Mouse (Mus musculus) embryonic facial prominence, embryonic 10.5 days (tissue): Measurements from ENCODE around the gene Ssbp2. TPM values are rescaled to one million over a fixed set of nuclear protein-coding genes. Genes with fewer than 3 reads are reported as not detected.
A peak's percentile ranks its signal among the peaks of the same experiment; 100 is the strongest.

Source experiments
- DNase-seq: peaks from one replicate; pipeline ENCODE4 v3.0.0-alpha.2; 2017; ENCODE audit warnings: low spot score
- H3K27ac ChIP-seq: fragments of 300-500 bp; sonication (generic); replicated peaks from 2 replicates; pipeline ENCODE4 v1.5.1; 2016; ENCODE audit warnings: mild to moderate bottlenecking
- H3K27me3 ChIP-seq: fragments of 300-500 bp; sonication (generic); replicated peaks from 2 replicates; pipeline ENCODE4 v1.6.1; 2016; ENCODE audit warnings: low read depth, mild to moderate bottlenecking; ENCODE audit not compliant: poor library complexity, severe bottlenecking
- H3K36me3 ChIP-seq: fragments of 300-500 bp; sonication (generic); replicated peaks from 2 replicates; pipeline ENCODE4 v1.6.1; 2016; ENCODE audit warnings: mild to moderate bottlenecking, moderate library complexity
- H3K4me1 ChIP-seq: fragments of 300-500 bp; sonication (generic); 2 replicates; pipeline ENCODE4 v1.6.1; 2016
- H3K4me3 ChIP-seq: fragments of 300-500 bp; sonication (generic); 2 replicates; pipeline ENCODE4 v1.5.1; 2016; ENCODE audit warnings: mild to moderate bottlenecking, moderate library complexity
- H3K9me3 ChIP-seq: fragments of 300-500 bp; sonication (generic); 2 replicates; pipeline ENCODE4 v1.6.1; 2016; ENCODE audit warnings: mild to moderate bottlenecking
- WGBS: fragments of 180-500 bp; shearing (Covaris S2); methylation state at CpG from one replicate; pipeline ENCODE4 v1.1.7; 2016; 5-methylcytosine and 5-hydroxymethylcytosine counted together
- polyA plus RNA-seq: library from polyadenylated mRNA; unstranded; fragments of >200 nt; fragmentation: Nextera tagmentation; extraction: Ambion mirVana; gene quantifications from 2 replicates; pipeline ENCODE4 v1.2.1, GENCODE M21; 2016

Ssbp2 gene
- polyA plus RNA-seq, 1 experiment from 2014 or later: 160 TPM

DNA sequence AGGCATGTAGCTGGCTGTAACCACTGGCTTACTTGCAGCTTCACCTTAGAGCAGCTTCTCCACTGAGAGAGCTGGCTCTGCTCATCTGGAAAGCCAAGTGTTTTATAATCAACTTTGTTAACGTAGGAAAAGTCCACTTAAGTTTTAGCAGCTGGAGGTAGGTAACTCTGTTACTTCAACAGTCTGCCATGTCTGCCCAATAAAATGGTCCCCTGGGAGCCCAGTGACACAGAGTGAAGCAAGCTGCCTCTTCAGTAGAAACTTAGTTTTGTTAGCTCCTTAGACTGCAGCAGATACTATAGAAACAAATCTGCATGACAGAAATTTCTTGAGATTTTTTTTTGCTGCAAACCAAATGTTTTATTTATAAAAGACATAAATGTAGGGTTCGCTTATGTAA is 202.7 kb downstream of the Ssbp2 start:
- Histone ChIP-seq H3K36me3 (no peaks in the 10 kb centered on the region), H3K9me3 (no peaks in the 10 kb centered on the region), H3K4me3 (no peak overlapping the region), H3K27me3 (no peaks in the 10 kb centered on the region), H3K4me1 (no peaks in the 10 kb centered on the region), H3K27ac (no peak overlapping the region)
- peak; percentile 18 for DNase-seq
- WGBS: 69% methylated on average over 2 of the region's 2 CpGs

DNA sequence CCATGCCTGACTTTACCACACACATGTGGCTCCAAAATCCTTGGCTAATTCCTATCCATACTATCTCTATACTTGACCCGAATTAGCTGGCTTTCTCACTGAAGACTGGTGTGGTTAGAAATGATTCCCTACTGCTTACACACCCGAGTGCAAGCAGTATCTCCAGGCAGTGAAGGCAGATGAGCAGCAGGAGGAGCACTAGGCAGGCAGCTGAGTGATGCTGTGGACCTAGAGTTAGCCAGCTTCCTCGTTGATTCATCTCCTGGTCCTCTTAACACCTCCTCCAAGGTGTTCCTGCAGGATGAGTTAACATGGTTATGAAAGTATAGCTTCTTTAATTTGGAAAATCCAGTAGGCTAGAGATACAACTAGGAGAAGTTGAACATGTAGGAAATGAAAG is 213.2 kb downstream of the Ssbp2 start:
- DNase-seq: no peak
- peaks cover 38% of the 10 kb centered on the region for H3K36me3 ChIP-seq
- H3K4me3 ChIP-seq: no peak overlapping the region
- H3K4me1 ChIP-seq: no peaks in the 10 kb centered on the region
- H3K27me3 ChIP-seq: no peaks in the 10 kb centered on the region
- H3K27ac ChIP-seq: no peak overlapping the region
- H3K9me3 ChIP-seq: no peaks in the 10 kb centered on the region
- 78% methylated on average over 3 of the region's 3 CpGs for WGBS

DNA sequence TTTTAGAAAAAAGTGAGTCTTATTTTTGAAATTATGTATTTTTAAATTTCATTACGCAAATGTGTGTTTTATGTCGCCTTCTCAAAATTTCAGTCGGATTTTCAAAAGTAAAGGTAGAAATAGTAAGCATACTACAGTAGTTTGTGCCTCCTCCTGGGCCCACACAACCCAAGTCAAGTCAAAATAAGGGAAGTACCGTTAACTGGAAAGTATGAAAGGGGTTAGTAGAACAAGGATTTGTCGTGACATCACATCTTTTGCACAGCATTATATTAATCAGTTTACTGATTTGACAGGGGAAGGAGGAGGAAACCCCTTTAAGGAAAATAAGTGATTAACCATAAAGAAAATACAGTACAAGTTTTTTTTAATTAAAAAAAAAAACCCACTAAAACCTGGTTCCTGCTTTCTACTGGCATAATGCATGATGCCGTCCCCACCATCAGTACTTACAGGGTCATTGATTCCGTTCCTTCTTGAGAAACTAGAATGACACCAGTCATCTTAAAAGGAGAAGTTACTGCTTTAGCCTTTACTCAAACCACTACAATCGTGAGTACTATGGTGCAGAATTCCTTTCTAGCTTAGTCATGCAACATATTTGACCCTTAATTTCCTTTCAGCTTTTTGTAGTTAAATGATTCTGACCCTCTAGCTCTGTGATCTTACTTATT is 220.8 kb downstream of the Ssbp2 start:
- Histone ChIP-seq H3K36me3 (peaks cover 23% of the 10 kb centered on the region; the same call in 1 of the 2 replicates), H3K4me3 (no peak overlapping the region), H3K27ac (no peak overlapping the region), H3K27me3 (no peaks in the 10 kb centered on the region), H3K4me1 (no peaks in the 10 kb centered on the region), H3K9me3 (no peaks in the 10 kb centered on the region)
- WGBS: 93% methylated on average over 8 of the region's 8 CpGs
- DNase-seq: no peak

DNA sequence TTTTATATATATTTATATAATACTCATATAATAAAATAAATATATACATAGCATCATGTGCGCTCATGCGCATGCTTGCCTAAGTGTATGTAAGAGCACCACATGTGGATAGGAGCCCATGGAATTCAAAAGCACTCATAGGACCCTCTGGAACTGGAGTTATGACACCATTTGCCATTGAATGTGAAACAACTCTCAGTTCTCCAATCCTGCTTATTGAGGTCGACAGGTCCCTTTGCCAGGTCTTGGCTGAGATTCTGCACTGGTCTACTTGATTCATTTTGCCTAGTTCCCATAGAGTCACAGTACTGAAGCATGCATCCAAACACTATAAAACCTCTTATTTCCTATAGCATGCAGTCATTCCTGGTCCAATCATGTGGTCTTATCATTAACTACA is 221.4 kb downstream of the Ssbp2 start:
- no peaks in the 10 kb centered on the region for H3K4me1 ChIP-seq
- 93% methylated on average over 3 of the region's 3 CpGs for WGBS
- DNase-seq: no peak
- no peaks in the 10 kb centered on the region for H3K27me3 ChIP-seq
- H3K4me3 ChIP-seq: no peak overlapping the region
- no peak overlapping the region for H3K27ac ChIP-seq
- H3K36me3 ChIP-seq: peaks cover 26% of the 10 kb centered on the region
- 0 out of 2 replicates have a peak, but pooled peaks cover under 1% of the 10 kb centered on the region for H3K9me3 ChIP-seq

DNA sequence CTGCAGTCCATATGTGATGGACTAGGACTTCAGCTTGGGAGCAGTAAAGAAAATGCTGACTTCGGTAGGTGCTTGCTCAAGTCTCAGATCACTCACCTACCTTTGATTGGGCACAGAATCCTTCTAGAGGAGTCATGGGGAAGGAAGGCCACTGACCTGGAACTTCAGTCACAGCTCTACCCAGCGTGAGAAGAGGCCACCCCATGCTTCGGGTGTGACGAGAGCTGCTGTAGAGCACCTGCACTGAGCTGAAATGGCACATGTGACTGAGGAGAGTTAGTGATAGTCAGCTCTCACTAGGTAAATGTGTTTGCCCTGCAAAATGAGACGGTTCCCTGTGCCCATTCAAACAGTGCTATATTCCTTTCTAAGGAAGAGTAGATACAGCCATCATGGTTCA is 230.0 kb downstream of the Ssbp2 start:
- no peak overlapping the region for H3K27ac ChIP-seq

DNA sequence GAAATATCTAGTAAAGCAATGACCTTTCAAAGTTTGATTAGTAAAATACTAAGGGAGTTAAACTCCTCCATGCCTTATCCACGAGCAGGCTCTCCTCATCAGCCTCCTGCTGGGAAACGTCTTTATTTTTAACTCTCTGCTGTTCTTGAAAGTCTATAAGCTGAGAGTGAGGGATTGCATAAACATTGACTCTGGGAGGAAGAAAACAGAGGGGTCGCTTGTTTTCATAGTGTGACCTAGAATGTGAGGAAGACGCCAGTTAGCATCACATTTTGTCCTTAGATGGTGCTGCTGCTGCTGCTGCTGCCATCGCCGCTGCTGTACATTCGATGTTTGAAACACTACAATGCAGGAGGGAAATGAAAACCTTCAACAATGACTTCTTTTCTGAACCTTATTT is 233.5 kb downstream of the Ssbp2 start:
- no peak overlapping the region for H3K4me3 ChIP-seq
- H3K4me1 ChIP-seq: peaks cover 12% of the 10 kb centered on the region; the same call in 1 of the 2 replicates
- no peaks in the 10 kb centered on the region for H3K9me3 ChIP-seq
- 62% methylated on average over 7 of the region's 7 CpGs for WGBS
- no peak overlapping the region for H3K27ac ChIP-seq
- no peak for DNase-seq
- H3K27me3 ChIP-seq: no peaks in the 10 kb centered on the region
- peaks cover 15% of the 10 kb centered on the region for H3K36me3 ChIP-seq

More for the DNA sequence above, 230.0 kb downstream of the Ssbp2 start:
- H3K27me3 ChIP-seq: no peaks in the 10 kb centered on the region
- peaks cover 28% of the 10 kb centered on the region for H3K36me3 ChIP-seq
- 0 out of 2 replicates have a peak, but pooled peaks cover 6% of the 10 kb centered on the region for H3K4me1 ChIP-seq
- H3K4me3 ChIP-seq: no peak overlapping the region
- DNase-seq: no peak
- 0 out of 2 replicates have a peak, but pooled peaks cover 3% of the 10 kb centered on the region for H3K9me3 ChIP-seq
- WGBS: 80% methylated on average over 5 of the region's 5 CpGs

DNA sequence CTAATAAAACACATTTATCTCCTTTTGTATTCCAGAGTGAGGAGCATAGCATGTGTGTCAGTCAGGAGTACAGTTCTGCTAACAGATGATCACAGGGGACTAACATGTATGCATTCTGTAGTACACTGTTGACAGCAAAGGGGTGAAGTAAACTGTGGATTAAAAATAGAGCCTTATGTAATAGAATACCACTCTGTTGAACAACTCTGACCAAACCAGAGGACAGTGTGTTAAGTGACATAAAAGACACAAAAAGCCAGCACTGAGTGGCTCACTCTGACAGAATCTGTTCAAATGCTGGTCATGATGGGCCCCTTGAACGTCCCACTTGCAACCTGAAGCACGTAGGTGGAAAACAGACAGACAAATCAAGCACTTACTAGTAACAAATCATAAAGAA is 235.3 kb downstream of the Ssbp2 start:
- 89% methylated on average over 2 of the region's 2 CpGs for WGBS
- H3K4me3 ChIP-seq: no peak overlapping the region
- peaks cover 14% of the 10 kb centered on the region for H3K36me3 ChIP-seq
- no peaks in the 10 kb centered on the region for H3K9me3 ChIP-seq
- no peak for DNase-seq
- no peaks in the 10 kb centered on the region for H3K27me3 ChIP-seq
- H3K4me1 ChIP-seq: peaks cover 6% of the 10 kb centered on the region; the same call in 1 of the 2 replicates
- H3K27ac ChIP-seq: no peak overlapping the region

DNA sequence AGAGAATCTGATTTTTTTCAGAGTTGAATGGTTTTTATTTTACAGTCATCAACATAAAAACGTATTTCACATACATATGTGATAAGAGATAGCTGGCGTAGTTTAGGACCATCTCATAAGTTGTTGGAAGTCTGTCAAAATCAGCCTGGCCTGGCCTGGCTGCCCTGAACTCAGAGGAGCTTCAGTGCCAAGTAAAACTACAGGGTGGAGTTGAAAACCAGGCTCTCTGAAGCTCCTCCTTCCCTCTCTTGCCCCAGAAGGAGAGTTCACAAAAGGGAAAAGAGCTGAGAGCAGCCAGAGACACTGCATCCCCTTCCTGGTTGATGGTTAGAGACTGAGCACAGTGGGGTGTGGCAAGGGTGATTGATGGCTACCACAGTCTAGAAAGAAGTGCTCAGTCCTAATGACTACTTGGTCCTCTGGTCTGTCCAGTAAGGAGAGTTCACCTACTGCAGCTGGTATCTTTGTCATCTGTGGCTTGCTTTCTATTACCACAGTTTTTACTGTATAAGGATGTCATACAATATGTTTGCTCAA is 236.1 kb downstream of the Ssbp2 start:
- Histone ChIP-seq H3K4me3 (no peak overlapping the region), H3K36me3 (peaks cover 13% of the 10 kb centered on the region), H3K9me3 (no peaks in the 10 kb centered on the region), H3K4me1 (peaks cover 6% of the 10 kb centered on the region; the same call in 1 of the 2 replicates), H3K27ac (no peak overlapping the region), H3K27me3 (no peaks in the 10 kb centered on the region)
- 86% methylated on average over 2 of the region's 2 CpGs for WGBS
- no peak for DNase-seq

DNA sequence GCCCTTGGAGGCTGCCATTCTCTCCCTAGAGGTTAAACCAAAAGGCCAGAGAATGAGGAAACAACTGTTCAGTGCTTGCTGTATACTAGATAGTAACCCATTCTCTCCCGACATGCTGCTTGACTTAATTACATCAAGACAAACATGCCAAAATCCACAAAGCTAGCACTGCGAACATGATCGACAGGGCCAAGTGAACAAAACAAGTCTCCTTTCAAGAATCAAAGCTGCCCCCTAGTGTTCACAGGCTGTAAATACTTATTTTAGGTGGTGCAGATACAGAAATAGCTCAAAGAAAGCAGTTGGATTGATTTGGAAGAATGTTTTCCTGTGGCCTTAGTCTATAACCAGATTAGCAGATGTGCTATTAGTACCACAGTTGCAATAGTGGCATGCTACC is 236.9 kb downstream of the Ssbp2 start:
- peaks cover 6% of the 10 kb centered on the region; the same call in 1 of the 2 replicates for H3K4me1 ChIP-seq
- WGBS: 29% methylated on average over 3 of the region's 3 CpGs
- 0 out of 2 replicates have a peak overlapping the region, but pooled peaks have one; percentile 35 for H3K27ac ChIP-seq
- no peaks in the 10 kb centered on the region for H3K9me3 ChIP-seq
- H3K36me3 ChIP-seq: peaks cover 15% of the 10 kb centered on the region
- peak; percentile 36 for DNase-seq
- no peak overlapping the region for H3K4me3 ChIP-seq
- H3K27me3 ChIP-seq: no peaks in the 10 kb centered on the region

DNA sequence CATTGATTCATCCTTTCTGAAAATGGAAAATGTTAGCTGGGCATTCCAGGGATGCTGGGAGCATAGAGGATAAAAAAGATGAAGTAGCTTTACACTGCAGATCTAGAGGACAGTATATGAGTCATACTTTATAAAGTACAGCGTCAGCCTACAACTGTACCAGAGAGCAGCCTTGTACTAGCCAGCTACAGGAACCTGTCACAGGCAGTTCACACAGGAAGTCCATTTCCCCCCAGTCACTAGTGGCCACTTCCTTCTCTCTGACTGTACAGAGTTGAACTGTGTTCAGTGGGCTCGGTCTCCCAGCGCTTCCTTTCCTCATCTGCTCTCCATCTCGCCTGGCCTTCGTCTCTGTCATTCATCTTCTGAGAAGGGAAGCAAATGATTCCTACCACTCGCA is 242.3 kb downstream of the Ssbp2 start:
- no peaks in the 10 kb centered on the region for H3K4me1 ChIP-seq
- 74% methylated on average over 6 of the region's 6 CpGs for WGBS

DNA sequence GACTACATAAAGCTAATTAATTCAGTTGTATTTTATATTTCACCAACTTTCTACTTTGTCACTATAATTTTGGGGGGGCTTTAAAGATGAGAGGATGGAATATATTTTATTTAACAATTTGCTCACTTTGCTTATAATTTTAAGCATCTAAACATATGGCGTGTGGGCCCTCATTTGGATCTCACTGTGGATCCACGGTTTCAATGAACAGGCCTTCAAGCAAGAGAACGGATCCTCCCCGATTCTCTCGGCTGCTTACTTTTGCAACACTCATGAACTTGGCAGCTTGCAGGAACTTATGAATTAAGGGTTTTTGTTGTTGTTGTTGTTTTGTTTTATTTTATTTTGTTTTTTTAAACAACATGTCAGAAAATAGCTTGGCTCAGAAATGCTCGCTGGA is 259.4 kb downstream of the Ssbp2 start:
- Histone ChIP-seq H3K9me3 (no peaks in the 10 kb centered on the region), H3K27me3 (no peaks in the 10 kb centered on the region), H3K4me3 (no peak overlapping the region), H3K36me3 (no peaks in the 10 kb centered on the region), H3K4me1 (no peaks in the 10 kb centered on the region), H3K27ac (no peak overlapping the region)
- no peak for DNase-seq
- WGBS: 95% methylated on average over 6 of the region's 6 CpGs

More for the DNA sequence above, 242.3 kb downstream of the Ssbp2 start:
- H3K36me3 ChIP-seq: peaks cover 23% of the 10 kb centered on the region
- DNase-seq: no peak
- no peak overlapping the region for H3K4me3 ChIP-seq
- H3K27me3 ChIP-seq: no peaks in the 10 kb centered on the region
- H3K27ac ChIP-seq: no peak overlapping the region
- no peaks in the 10 kb centered on the region for H3K9me3 ChIP-seq

DNA sequence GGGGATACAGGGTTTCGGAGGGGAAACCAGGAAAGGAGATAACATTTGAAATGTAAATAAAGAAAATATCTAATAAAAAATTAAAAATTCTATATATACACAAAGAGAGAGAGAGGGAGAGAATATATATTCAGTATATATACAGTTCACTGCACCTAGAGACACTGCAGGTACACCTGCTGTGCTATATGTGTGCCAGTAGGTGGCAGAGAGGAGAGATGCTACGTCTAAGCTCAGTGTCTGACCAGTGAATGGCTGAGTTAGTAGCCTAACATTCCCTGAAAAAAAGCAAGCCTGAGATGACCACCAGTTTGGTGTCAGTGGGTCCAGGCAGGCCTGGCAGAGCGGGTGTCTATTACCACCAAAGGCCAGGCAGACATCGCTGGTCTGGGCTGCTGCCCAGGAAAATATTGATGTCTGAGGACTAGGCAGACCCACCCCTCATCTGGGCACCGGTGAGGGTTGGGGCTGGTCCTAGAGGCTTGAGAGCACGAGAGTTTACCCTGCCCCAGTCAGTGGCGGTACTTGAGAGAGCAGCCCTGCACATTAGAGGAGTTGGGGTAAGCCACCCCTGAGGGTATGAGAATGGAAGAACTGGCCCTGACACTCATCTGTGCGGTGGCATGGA is 263.1 kb downstream of the Ssbp2 start:
- H3K27ac ChIP-seq: no peak overlapping the region
- no peak overlapping the region for H3K4me3 ChIP-seq
- H3K9me3 ChIP-seq: no peaks in the 10 kb centered on the region
- H3K4me1 ChIP-seq: no peaks in the 10 kb centered on the region
- H3K27me3 ChIP-seq: no peaks in the 10 kb centered on the region
- WGBS: 63% methylated on average over 8 of the region's 8 CpGs
- no peak for DNase-seq
- H3K36me3 ChIP-seq: no peaks in the 10 kb centered on the region

DNA sequence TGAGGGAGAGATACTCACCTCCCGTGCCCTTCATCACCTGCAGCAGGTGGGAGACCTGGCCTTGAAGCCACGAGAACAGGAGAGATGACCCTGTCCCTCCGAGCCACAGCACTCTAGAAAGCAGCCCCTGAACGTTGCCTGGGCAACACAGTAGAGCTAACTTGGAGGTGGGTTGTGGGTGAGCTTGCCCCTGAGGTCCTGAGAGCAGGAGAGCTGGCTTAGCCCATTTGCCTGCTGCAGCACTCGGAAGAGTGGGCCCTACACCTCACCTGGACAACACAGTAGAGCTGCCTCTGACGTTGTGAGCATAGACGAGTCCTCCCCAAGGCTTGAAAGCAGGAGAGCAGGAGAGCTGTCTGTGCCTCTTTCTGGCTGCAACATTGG is 263.6 kb downstream of the Ssbp2 start:
- 84% methylated on average over 7 of the region's 7 CpGs for WGBS
- H3K36me3 ChIP-seq: no peaks in the 10 kb centered on the region
- H3K27me3 ChIP-seq: no peaks in the 10 kb centered on the region
- no peaks in the 10 kb centered on the region for H3K9me3 ChIP-seq
- no peaks in the 10 kb centered on the region for H3K4me1 ChIP-seq
- no peak overlapping the region for H3K4me3 ChIP-seq
- no peak overlapping the region for H3K27ac ChIP-seq
- DNase-seq: no peak
